Mouse (Mus musculus) bone marrow, adult 2 months (tissue): ENCODE data around the gene Abcc12. TPM values are rescaled to one million over a fixed set of nuclear protein-coding genes. Genes with fewer than 3 reads are reported as not detected.

Experiments used
- H3K27ac ChIP-seq: fragments of 200-500 bp; 2 replicates; pipeline ENCODE4 v1.5.1; 2012; ENCODE audit warnings: low read depth, mild to moderate bottlenecking, control low read depth, inconsistent platforms, low read length; ENCODE audit not compliant: control insufficient read depth, poor library complexity, insufficient read depth
- H3K4me1 ChIP-seq: fragments of 200-500 bp; 2 replicates; pipeline ENCODE4 v1.6.1; 2011; ENCODE audit warnings: low read length; ENCODE audit not compliant: control insufficient read depth, insufficient read depth
- H3K4me3 ChIP-seq: fragments of 200-500 bp; replicated peaks from 2 replicates; pipeline ENCODE3; 2011; ENCODE audit warnings: mild to moderate bottlenecking, low read depth, low read length, control low read depth; ENCODE audit not compliant: control insufficient read depth
- CTCF ChIP-seq: fragments of 200-500 bp; IDR thresholded peaks from 2 replicates; pipeline ENCODE4 v1.5.1; 2011; ENCODE audit warnings: low read length, control low read depth; ENCODE audit not compliant: control insufficient read depth, insufficient read depth
- POLR2A ChIP-seq: fragments of 200-500 bp; IDR thresholded peaks from 2 replicates; pipeline ENCODE4 v1.6.1; 2011; ENCODE audit warnings: low read depth, mild to moderate bottlenecking, control low read depth, low read length, borderline replicate concordance; ENCODE audit not compliant: control insufficient read depth
- WGBS: fragments of 180-500 bp; shearing (Covaris S2); methylation state at CpG from one replicate; pipeline ENCODE4 v1.1.7; 2018; 5-methylcytosine and 5-hydroxymethylcytosine counted together
- polyA plus RNA-seq: library from polyadenylated mRNA; stranded (reverse); fragments of >200 nt; gene quantifications from 2 replicates; pipeline ENCODE4 v1.2.4, GENCODE M21; 2011; ENCODE audit warnings: low replicate concordance; ENCODE audit not compliant: missing spikeins, insufficient read depth, insufficient read length

Abcc12 gene
- polyA plus RNA-seq, 1 experiment = not detected

DNA sequence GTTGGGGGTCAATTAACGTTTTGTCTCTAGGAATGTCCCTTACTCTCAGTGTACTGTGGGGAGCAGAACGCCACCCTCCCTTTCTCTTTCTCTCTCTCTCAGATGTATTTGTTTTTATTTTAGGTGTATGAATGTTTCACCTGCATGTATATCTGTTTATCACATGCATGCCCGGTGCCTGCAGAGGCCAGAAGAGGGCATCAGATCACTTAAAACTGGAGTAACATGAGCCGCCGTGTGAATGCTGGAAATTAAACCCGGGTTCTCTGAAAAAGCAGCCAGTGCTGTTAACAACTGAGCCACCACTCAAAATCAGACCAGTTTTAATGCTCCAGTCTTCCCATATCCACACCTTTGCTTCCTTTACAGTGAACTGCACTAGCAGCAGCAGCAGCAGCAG, 6.2 kb upstream of the Abcc12 start:
- TF ChIP-seq CTCF = peak; percentile 31; the same call in 1 of the 2 replicates
- no peak for TF ChIP-seq POLR2A
- WGBS = 42% methylated on average over 6 of the region's 6 CpGs
- Histone ChIP-seq H3K4me3 (no peak overlapping the region), H3K27ac (no peak overlapping the region), H3K4me1 (no peaks in the 10 kb centered on the region)

DNA sequence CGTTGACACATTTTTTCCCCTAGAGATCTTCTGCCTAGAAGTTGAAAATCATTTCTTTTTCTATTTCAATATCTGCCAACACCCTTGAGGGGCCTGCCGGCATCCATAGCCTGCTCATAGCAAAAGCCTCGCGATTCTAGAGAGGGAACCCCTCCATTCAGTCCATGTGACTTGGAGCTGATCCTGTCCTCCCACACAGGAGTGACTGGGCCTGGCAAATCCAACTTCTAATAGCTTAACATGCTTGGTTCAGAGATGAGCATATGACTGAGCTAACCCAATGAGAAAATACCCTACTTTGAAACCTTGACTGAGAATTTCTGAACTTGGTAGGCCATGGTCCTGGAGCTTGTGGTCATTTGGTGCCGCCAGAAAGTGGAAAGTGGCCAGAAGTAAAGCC, 5.6 kb upstream of the Abcc12 start:
- Histone ChIP-seq H3K4me3 (no peak overlapping the region), H3K4me1 (no peaks in the 10 kb centered on the region), H3K27ac (no peak overlapping the region)
- TF ChIP-seq CTCF (no peak), POLR2A (no peak)
- 45% methylated on average over 5 of the region's 5 CpGs for WGBS

DNA sequence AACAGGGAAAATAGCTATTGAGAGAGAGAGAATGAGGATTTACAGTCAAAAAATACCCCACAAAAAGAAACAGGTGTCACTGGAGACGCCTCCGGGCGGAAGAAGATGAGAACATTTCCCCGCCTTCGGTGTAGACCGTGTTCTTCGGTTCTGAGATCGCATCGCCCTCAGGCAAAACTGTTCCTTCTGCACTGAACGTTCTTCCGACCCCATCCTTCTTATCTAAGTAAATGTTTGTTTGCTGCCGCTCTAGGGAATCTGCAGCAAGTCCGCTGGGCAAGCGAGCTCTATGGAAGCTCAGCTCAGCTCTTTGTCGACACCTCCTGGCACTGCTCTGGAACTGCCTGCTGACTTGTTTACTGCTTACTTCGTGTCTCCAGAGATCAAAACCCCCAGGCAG, 5.0 kb upstream of the Abcc12 start:
- WGBS = 1% methylated on average over 16 of the region's 16 CpGs
- H3K4me1 ChIP-seq = no peaks in the 10 kb centered on the region
- H3K27ac ChIP-seq = no peak overlapping the region
- TF ChIP-seq CTCF (peak; percentile 83), POLR2A (no peak)
- H3K4me3 ChIP-seq = peak overlapping the region; percentile 62

DNA sequence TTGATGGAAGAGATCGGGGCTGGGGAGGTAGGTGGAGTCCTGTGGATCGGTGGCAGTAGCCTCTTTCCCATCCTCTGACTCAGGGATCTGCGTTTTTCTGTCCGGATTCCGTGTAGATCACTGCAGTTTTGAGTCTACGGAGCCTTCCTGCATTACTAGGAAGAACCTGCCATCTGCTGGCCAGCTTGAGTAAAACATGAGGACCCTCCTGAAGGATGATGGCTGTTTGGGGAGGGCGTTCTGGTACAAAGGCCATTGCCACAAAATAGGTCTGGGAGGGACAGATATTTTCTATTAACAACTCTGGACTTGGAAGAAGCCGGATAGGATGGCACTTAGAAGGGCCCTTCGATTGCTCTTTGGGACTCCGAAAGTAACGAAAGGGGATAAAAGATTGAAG, 4.6 kb upstream of the Abcc12 start:
- Histone ChIP-seq H3K27ac (no peak overlapping the region), H3K4me3 (no peak overlapping the region), H3K4me1 (no peaks in the 10 kb centered on the region)
- TF ChIP-seq CTCF (peak; percentile 68), POLR2A (no peak)
- 6% methylated on average over 11 of the region's 11 CpGs for WGBS

DNA sequence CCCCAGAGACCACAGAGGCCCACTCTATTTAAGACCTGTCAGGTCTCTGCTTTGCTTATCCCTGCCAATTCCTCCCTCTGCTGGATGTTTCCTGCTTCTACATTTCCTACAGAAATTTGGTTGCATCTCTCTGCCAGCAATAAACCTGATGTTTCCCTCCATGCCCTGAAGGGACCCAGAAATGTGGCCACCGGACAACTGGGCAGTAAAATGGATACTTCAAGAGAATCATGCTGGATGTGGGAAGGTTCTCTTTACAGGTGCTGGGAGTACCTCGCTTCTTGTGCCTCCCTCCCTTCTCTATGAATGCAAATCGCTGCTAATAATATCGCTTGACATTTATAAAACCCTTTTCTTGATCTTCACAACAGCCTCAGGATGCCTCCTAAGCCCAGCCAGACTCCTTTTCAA, 1.4 kb upstream of the Abcc12 start:
- Histone ChIP-seq H3K27ac (no peak overlapping the region), H3K4me3 (no peak overlapping the region), H3K4me1 (no peaks in the 10 kb centered on the region)
- TF ChIP-seq POLR2A (no peak), CTCF (no peak)
- 78% methylated on average over 4 of the region's 4 CpGs for WGBS

DNA sequence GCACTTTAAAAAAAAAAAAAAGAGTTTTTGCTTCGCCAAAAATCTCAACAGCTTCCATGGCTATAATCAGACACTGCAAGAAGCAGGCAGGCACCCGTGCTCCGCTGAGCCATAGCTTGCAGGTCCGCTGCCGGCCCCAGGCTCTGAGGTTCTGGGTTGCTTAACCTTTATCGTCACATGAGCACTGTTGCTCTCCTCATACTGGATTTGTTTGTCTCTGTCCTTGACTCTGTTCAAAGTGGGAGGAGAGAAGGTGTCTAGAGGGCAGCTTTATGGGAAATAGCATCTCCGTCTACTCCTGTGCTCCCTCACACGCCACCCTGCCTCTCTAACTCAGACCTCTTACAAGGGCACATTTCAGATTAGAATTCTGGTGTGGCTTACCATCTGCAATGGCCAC, 1.8 kb downstream of the Abcc12 start:
- 44% methylated on average over 8 of the region's 8 CpGs for WGBS
- TF ChIP-seq POLR2A (no peak), CTCF (no peak)

DNA sequence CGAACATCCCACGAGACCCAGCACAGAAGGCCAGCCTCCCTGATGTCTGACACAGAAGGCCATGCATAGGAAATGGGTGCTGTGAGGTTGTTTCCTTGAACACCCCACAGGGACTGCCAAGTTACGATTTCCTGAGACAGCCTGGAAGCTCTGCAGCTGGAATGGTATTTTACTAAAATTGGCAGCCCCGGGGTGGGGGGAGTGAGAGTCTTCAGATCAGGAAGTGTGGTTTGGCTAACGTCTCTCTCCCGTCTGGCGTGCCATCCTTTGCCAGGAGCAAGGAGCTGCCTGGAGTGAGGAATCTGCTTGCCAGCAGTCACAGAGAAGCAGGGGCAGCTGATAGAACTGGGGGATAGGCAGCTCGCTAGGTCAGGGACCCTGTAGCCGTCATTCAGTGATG, 2.4 kb downstream of the Abcc12 start:
- no peak overlapping the region for H3K27ac ChIP-seq
- WGBS = 6% methylated on average over 9 of the region's 9 CpGs
- no peaks in the 10 kb centered on the region for H3K4me1 ChIP-seq
- TF ChIP-seq POLR2A (no peak), CTCF (no peak)
- H3K4me3 ChIP-seq = no peak overlapping the region

More for the DNA sequence above, 1.8 kb downstream of the Abcc12 start:
- Histone ChIP-seq H3K27ac (no peak overlapping the region), H3K4me3 (no peak overlapping the region), H3K4me1 (no peaks in the 10 kb centered on the region)

DNA sequence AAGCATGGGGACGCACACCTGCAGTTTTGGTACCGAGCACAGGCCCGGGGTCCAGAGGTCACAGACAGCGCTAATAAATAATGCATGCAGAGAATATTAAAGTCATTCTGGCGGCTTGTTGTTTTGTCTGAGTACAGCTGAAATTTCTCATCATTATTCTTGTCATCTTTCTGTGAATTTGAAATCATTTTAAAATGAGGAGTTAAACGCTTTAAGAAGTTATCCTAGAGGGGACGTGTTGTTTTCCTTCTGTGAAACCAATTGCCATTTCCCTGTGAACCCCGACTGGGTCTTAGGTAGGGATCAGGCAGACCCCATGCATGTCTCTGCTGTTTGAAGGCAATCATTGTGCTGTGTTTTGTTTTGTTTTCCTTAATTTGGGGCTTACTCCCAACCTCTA, 2.9 kb downstream of the Abcc12 start:
- no peak overlapping the region for H3K4me3 ChIP-seq
- no peak overlapping the region for H3K27ac ChIP-seq
- no peaks in the 10 kb centered on the region for H3K4me1 ChIP-seq
- TF ChIP-seq POLR2A (no peak), CTCF (no peak)
- 79% methylated on average over 8 of the region's 8 CpGs for WGBS

DNA sequence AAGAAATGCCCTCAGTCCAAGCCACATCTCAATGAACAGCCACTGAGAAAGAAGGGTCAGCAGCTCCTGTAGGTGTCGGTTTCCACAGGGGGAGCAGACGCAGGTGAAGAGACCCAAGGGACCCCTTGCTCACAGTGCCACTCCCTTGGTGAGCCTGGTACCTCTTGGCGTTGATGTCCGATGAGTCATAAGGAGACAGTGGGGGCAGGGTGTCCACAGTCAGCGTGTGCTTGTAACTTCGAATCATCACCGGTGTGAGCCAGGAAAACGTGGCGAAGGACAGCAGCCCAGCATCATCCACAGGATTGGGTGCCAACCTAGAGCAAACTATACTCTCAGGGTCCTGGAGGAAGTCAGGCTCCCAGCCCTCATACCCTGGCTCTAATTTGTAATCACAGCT, 16.8 kb downstream of the Abcc12 start:
- Histone ChIP-seq H3K27ac (no peak overlapping the region), H3K4me3 (no peak overlapping the region), H3K4me1 (no peaks in the 10 kb centered on the region; the same call in 1 of the 2 replicates)
- no peak for TF ChIP-seq POLR2A
- no peak for TF ChIP-seq CTCF
- WGBS = 79% methylated on average over 9 of the region's 9 CpGs

DNA sequence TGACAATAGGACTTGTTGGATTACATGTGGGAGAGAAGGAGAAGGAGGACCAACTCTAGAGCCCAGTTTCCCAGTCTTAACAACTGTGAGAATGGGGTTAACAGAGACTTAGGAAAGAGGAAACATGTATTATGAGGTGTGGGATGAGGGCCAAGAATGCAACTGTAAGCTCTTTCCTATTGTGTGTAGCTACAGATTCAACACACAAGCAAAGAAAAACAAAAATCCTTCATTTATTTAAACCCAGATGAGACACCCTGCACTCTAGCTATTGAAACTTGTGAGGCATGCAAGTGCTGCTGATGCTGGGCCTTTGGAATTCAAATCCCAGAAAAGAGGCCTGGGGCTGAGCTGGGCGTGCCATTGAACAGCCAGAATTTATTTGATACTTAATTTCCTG, 18.7 kb downstream of the Abcc12 start:
- TF ChIP-seq CTCF (no peak), POLR2A (no peak)
- WGBS = 67% methylated on average over 1 of the region's 1 CpGs
- Histone ChIP-seq H3K4me1 (no peaks in the 10 kb centered on the region; the same call in 1 of the 2 replicates), H3K4me3 (no peak overlapping the region), H3K27ac (no peak overlapping the region)
